Mouse (Mus musculus) embryonic fibroblast, embryonic 13.5 days (primary cell): ENCODE data around the gene Ntrk1.

ENCODE experiments used
- CTCF ChIP-seq: IDR thresholded peaks from 2 replicates; pipeline ENCODE4 v1.5.1; 2011; ENCODE audit warnings: mild to moderate bottlenecking, control low read depth, low read length, moderate library complexity, borderline replicate concordance; ENCODE audit not compliant: insufficient read depth
- POLR2A ChIP-seq: IDR thresholded peaks from 2 replicates; pipeline ENCODE4 v1.6.1; 2011; ENCODE audit warnings: low read depth, mild to moderate bottlenecking, control low read depth, low read length, moderate library complexity

DNA sequence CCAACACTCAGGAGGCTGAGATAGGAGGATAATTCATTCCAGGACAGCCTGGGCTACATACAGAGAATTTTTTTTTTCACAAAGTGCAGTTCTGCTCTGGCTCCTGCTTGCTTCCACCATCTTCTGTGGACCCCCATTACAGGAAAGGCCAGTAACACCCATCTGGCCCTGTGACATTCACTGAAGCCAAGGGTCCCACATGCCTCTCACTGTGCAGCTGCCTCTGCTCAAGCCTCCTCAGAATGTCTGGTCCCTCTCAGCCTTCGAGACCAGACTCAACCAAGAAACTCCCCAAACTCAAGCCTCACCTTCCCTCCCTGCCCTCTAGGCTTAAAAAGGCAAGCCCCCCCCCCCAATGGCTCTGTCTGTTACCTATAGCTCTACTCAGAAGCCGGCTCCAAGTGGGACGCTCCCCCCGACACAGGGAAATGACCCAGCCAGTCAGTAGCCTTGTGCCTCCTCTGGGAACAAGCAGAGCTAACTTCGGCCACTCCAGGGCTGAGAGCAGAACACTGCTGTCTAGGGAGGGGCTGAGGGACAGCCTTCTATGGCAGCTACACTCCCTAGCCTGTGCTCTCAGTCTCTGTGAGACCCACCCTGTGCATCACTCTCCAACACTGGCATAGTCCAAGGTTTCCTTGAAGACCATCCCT, 29.2 kb downstream of the Ntrk1 start:
- TF ChIP-seq CTCF (no peak), POLR2A (no peak)
